Mouse (Mus musculus): ENCODE data around the gene Trabd2b.

DNA sequence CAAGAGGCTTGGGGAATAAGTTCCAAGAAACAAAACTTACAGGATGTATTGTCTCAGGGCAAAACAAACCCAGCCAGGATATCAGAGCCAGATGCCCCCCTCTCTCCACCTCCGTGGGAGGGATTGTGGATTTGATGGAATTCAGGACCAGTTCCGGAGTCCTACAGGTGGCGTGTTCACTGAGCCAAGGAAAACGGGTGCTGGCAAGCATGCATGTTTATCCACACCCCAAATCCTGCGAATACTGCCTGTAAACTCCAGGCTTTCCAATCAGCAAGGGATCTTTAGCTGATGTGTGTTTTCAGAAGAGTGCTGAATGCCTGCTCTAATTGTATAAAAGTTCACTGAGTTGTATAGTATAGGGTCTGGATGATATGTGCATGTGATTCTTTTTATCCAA, 253.4 kb downstream of the Trabd2b start:
- no peak for TF ChIP-seq CTCF (IDR thresholded peaks at IDR 0.05; ENCODE audit: insufficient read depth, low read depth, low read length)
- no peak for TF ChIP-seq POLR2A (IDR thresholded peaks at IDR 0.05; ENCODE audit: insufficient read depth, low read depth, low read length)
